Mouse (Mus musculus): ENCODE measurements at regions not wholly inside any gene's neighbourhood (a gene's known extent, or its start where the extent isn't known, plus 50 kb on each side); places are given as distances from the start of the nearest gene placed in this dataset.

DNA sequence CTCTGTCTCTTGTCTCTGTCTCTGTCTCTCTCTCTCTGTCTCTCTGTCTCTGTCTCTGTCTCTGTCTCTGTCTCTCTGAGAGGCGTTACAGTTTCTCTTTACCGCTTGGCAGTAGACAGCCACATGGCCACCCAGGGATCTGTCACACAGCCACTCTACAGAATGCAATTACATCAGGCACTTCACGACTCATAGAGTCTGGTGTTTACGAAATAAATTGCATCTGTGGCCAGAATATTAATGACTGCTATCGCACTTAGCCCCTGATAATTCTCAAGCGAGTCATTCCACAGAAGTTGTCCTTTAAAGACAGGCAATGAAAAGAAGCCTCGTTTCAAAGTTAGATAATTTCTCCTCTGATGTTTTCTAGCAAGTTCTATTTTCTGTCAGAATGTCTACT is 170.9 kb upstream of the Phyhipl start:
- TF ChIP-seq CTCF (IDR thresholded peaks at IDR 0.05; ENCODE audit: borderline replicate concordance, extremely low read depth, insufficient read depth, insufficient read length), result no peak
- TF ChIP-seq POLR2A (IDR thresholded peaks at IDR 0.05; ENCODE audit: borderline replicate concordance, extremely low read depth, insufficient read depth, insufficient read length, poor library complexity, severe bottlenecking), result no peak

Measured in brain, embryonic 14.5 days (tissue).